Mouse (Mus musculus): ENCODE results near the gene Prdm2. TPM values are rescaled to one million over a fixed set of nuclear protein-coding genes. Genes with fewer than 3 reads are reported as not detected.
A peak's percentile ranks its signal among the peaks of the same experiment; 100 is the strongest.

Prdm2 gene
- polyA plus RNA-seq, 1 experiment: 10.1 TPM

GRCm38 (mm10) chr4:143188571-143189191 is 24.1 kb downstream of the Prdm2 start:
- H3K27ac ChIP-seq (replicated peaks; ENCODE audit: low read depth, low read length): no peak overlapping the region

GRCm38 (mm10) chr4:143186066-143186465 is 26.7 kb downstream of the Prdm2 start:
- no peak overlapping the region for H3K4me3 ChIP-seq (ENCODE audit: insufficient read depth, low read depth, low read length)
- no peaks in the 10 kb centered on the region; the same call in 1 of the 2 replicates for H3K4me1 ChIP-seq (ENCODE audit: control insufficient read depth, insufficient read depth, insufficient read length, low read length)
- H3K27ac ChIP-seq (replicated peaks; ENCODE audit: low read depth, low read length): peak overlapping the region; percentile 43

More at GRCm38 (mm10) chr4:143188571-143189191, 24.1 kb downstream of the Prdm2 start:
- no peak overlapping the region for H3K4me3 ChIP-seq (ENCODE audit: insufficient read depth, low read depth, low read length)
- H3K4me1 ChIP-seq (ENCODE audit: control insufficient read depth, insufficient read depth, insufficient read length, low read length): peaks cover 2% of the 10 kb centered on the region

- Histone ChIP-seq H3K4me3 (ENCODE audit: insufficient read depth, low read depth, low read length) (no peak overlapping the region), H3K27ac (replicated peaks; ENCODE audit: low read depth, low read length) (no peak overlapping the region)
These were observed 27.3 kb downstream of the Prdm2 start for GRCm38 (mm10) chr4:143185496-143185895.

GRCm38 (mm10) chr4:143183141-143183540 is 29.7 kb downstream of the Prdm2 start:
- no peaks in the 10 kb centered on the region; the same call in 1 of the 2 replicates for H3K4me1 ChIP-seq (ENCODE audit: control insufficient read depth, insufficient read depth, insufficient read length, low read length)
- H3K27ac ChIP-seq (replicated peaks; ENCODE audit: low read depth, low read length): no peak overlapping the region
- no peak overlapping the region for H3K4me3 ChIP-seq (ENCODE audit: insufficient read depth, low read depth, low read length)

More at GRCm38 (mm10) chr4:143185496-143185895, 27.3 kb downstream of the Prdm2 start:
- no peaks in the 10 kb centered on the region; the same call in 1 of the 2 replicates for H3K4me1 ChIP-seq (ENCODE audit: control insufficient read depth, insufficient read depth, insufficient read length, low read length)

GRCm38 (mm10) chr4:143180731-143181130 is 32.1 kb downstream of the Prdm2 start:
- Histone ChIP-seq H3K4me1 (ENCODE audit: control insufficient read depth, insufficient read depth, insufficient read length, low read length) (no peaks in the 10 kb centered on the region; the same call in 1 of the 2 replicates), H3K4me3 (ENCODE audit: insufficient read depth, low read depth, low read length) (no peak overlapping the region), H3K27ac (replicated peaks; ENCODE audit: low read depth, low read length) (no peak overlapping the region)

- Histone ChIP-seq H3K4me1 (ENCODE audit: control insufficient read depth, insufficient read depth, insufficient read length, low read length) (no peaks in the 10 kb centered on the region), H3K27ac (replicated peaks; ENCODE audit: low read depth, low read length) (no peak overlapping the region), H3K4me3 (ENCODE audit: insufficient read depth, low read depth, low read length) (no peak overlapping the region)
These were observed 41.0 kb downstream of the Prdm2 start for GRCm38 (mm10) chr4:143171600-143172290.

GRCm38 (mm10) chr4:143170290-143170689 is 42.5 kb downstream of the Prdm2 start:
- H3K27ac ChIP-seq (replicated peaks; ENCODE audit: low read depth, low read length): no peak overlapping the region
- H3K4me1 ChIP-seq (ENCODE audit: control insufficient read depth, insufficient read depth, insufficient read length, low read length): no peaks in the 10 kb centered on the region
- H3K4me3 ChIP-seq (ENCODE audit: insufficient read depth, low read depth, low read length): no peak overlapping the region

- no peak overlapping the region for H3K27ac ChIP-seq (replicated peaks; ENCODE audit: low read depth, low read length)
These were observed 44.7 kb downstream of the Prdm2 start for GRCm38 (mm10) chr4:143168093-143168492.

GRCm38 (mm10) chr4:143161619-143162479 is 50.9 kb downstream of the Prdm2 start:
- H3K4me1 ChIP-seq (ENCODE audit: control insufficient read depth, insufficient read depth, insufficient read length, low read length): peaks cover 16% of the 10 kb centered on the region
- peak overlapping the region; percentile 91 for H3K27ac ChIP-seq (replicated peaks; ENCODE audit: low read depth, low read length)
- peak overlapping the region; percentile 89 for H3K4me3 ChIP-seq (ENCODE audit: insufficient read depth, low read depth, low read length)

More at GRCm38 (mm10) chr4:143168093-143168492, 44.7 kb downstream of the Prdm2 start:
- Histone ChIP-seq H3K4me3 (ENCODE audit: insufficient read depth, low read depth, low read length) (no peak overlapping the region), H3K4me1 (ENCODE audit: control insufficient read depth, insufficient read depth, insufficient read length, low read length) (no peaks in the 10 kb centered on the region)

GRCm38 (mm10) chr4:143160826-143161225 is 52.0 kb downstream of the Prdm2 start:
- H3K27ac ChIP-seq (replicated peaks; ENCODE audit: low read depth, low read length): peak overlapping the region; percentile 91; the same call in 1 of the 2 replicates
- H3K4me1 ChIP-seq (ENCODE audit: control insufficient read depth, insufficient read depth, insufficient read length, low read length): peaks cover 22% of the 10 kb centered on the region
- H3K4me3 ChIP-seq (ENCODE audit: insufficient read depth, low read depth, low read length): peak overlapping the region; percentile 89

- no peak overlapping the region for H3K4me3 ChIP-seq (ENCODE audit: insufficient read depth, low read depth, low read length)
- no peak overlapping the region for H3K27ac ChIP-seq (replicated peaks; ENCODE audit: low read depth, low read length)
- peaks cover 28% of the 10 kb centered on the region for H3K4me1 ChIP-seq (ENCODE audit: control insufficient read depth, insufficient read depth, insufficient read length, low read length)
These were observed 53.5 kb downstream of the Prdm2 start for GRCm38 (mm10) chr4:143159336-143159735.

GRCm38 (mm10) chr4:143155871-143156270 is 56.9 kb downstream of the Prdm2 start:
- Histone ChIP-seq H3K27ac (replicated peaks; ENCODE audit: low read depth, low read length) (no peak overlapping the region), H3K4me1 (ENCODE audit: control insufficient read depth, insufficient read depth, insufficient read length, low read length) (peaks cover 32% of the 10 kb centered on the region), H3K4me3 (ENCODE audit: insufficient read depth, low read depth, low read length) (no peak overlapping the region)

- H3K4me3 ChIP-seq (ENCODE audit: insufficient read depth, low read depth, low read length): no peak overlapping the region
- H3K27ac ChIP-seq (replicated peaks; ENCODE audit: low read depth, low read length): no peak overlapping the region
- H3K4me1 ChIP-seq (ENCODE audit: control insufficient read depth, insufficient read depth, insufficient read length, low read length): peaks cover 30% of the 10 kb centered on the region
These were observed 57.8 kb downstream of the Prdm2 start for GRCm38 (mm10) chr4:143155036-143155435.

GRCm38 (mm10) chr4:143154571-143154970 is 58.2 kb downstream of the Prdm2 start:
- Histone ChIP-seq H3K27ac (replicated peaks; ENCODE audit: low read depth, low read length) (no peak overlapping the region), H3K4me1 (ENCODE audit: control insufficient read depth, insufficient read depth, insufficient read length, low read length) (peaks cover 30% of the 10 kb centered on the region), H3K4me3 (ENCODE audit: insufficient read depth, low read depth, low read length) (no peak overlapping the region)

GRCm38 (mm10) chr4:143152634-143153033 is 60.2 kb downstream of the Prdm2 start:
- Histone ChIP-seq H3K4me3 (ENCODE audit: insufficient read depth, low read depth, low read length) (no peak overlapping the region), H3K27ac (replicated peaks; ENCODE audit: low read depth, low read length) (no peak overlapping the region), H3K4me1 (ENCODE audit: control insufficient read depth, insufficient read depth, insufficient read length, low read length) (peaks cover 20% of the 10 kb centered on the region)
